Mouse (Mus musculus): ENCODE results near the gene Zfp287.

GRCm38 (mm10) chr11:62741186-62741585 is 9.5 kb upstream of the Zfp287 start:
- TF ChIP-seq CTCF (IDR thresholded peaks at IDR 0.05; ENCODE audit: low read depth): no peak
- TF ChIP-seq EP300 (optimal IDR thresholded peaks at IDR 0.05): no peak

Data from stomach, postnatal 0 days (tissue).